Mouse (Mus musculus) heart, embryonic 13.5 days (tissue): ENCODE results near the gene Smurf2. TPM values are rescaled to one million over a fixed set of nuclear protein-coding genes. Genes with fewer than 3 reads are reported as not detected.

Source experiments
- ATAC-seq: fragments of 200-750 bp; cut with Nextera tagmentation; 2 replicates; pipeline ENCODE4 v1.8.0; 2017; ENCODE audit warnings: moderate TSS enrichment; ENCODE audit not compliant: insufficient number of reproducible peaks, low FRiP score, low TSS enrichment; ENCODE audit errors: extremely low read depth
- H3K27ac ChIP-seq: fragments of 300-500 bp; sonication (generic); replicated peaks from 2 replicates; pipeline ENCODE4 v1.5.1; 2015; ENCODE audit warnings: moderate library complexity, mild to moderate bottlenecking, inconsistent platforms
- H3K27me3 ChIP-seq: fragments of 300-500 bp; sonication (generic); replicated peaks from 2 replicates; pipeline ENCODE4 v1.6.1; 2015; ENCODE audit warnings: mild to moderate bottlenecking, inconsistent platforms
- H3K36me3 ChIP-seq: fragments of 300-500 bp; sonication (generic); 2 replicates; pipeline ENCODE4 v1.6.1; 2015; ENCODE audit warnings: mild to moderate bottlenecking, inconsistent platforms
- H3K4me1 ChIP-seq: fragments of 300-500 bp; sonication (generic); 2 replicates; pipeline ENCODE4 v1.6.1; 2015; ENCODE audit warnings: inconsistent platforms
- H3K4me2 ChIP-seq: fragments of 300-500 bp; sonication (generic); 2 replicates; pipeline ENCODE4 v1.6.1; 2015; ENCODE audit warnings: inconsistent platforms, mild to moderate bottlenecking, moderate library complexity
- H3K4me3 ChIP-seq: fragments of 300-500 bp; sonication (generic); 2 replicates; pipeline ENCODE4 v1.5.1; 2015; ENCODE audit warnings: moderate library complexity, mild to moderate bottlenecking, inconsistent platforms
- H3K9ac ChIP-seq: fragments of 300-500 bp; sonication (generic); 2 replicates; pipeline ENCODE4 v1.6.1; 2015; ENCODE audit warnings: inconsistent platforms, mild to moderate bottlenecking, moderate library complexity
- H3K9me3 ChIP-seq: fragments of 300-500 bp; sonication (generic); 2 replicates; pipeline ENCODE4 v1.6.1; 2016; ENCODE audit warnings: inconsistent platforms
- WGBS: fragments of 180-500 bp; shearing (Covaris S2); methylation state at CpG from one replicate; pipeline ENCODE4 v1.1.7; 2015; ENCODE audit warnings: mixed read lengths; 5-methylcytosine and 5-hydroxymethylcytosine counted together
- polyA plus RNA-seq: library from polyadenylated mRNA; unstranded; fragments of >200 nt; fragmentation: Nextera tagmentation; extraction: Ambion mirVana; gene quantifications from 2 replicates; pipeline ENCODE4 v1.2.1, GENCODE M21; 2015

Smurf2 gene
- polyA plus RNA-seq, 1 experiment from 2014 or later, result 9.7 TPM

DNA sequence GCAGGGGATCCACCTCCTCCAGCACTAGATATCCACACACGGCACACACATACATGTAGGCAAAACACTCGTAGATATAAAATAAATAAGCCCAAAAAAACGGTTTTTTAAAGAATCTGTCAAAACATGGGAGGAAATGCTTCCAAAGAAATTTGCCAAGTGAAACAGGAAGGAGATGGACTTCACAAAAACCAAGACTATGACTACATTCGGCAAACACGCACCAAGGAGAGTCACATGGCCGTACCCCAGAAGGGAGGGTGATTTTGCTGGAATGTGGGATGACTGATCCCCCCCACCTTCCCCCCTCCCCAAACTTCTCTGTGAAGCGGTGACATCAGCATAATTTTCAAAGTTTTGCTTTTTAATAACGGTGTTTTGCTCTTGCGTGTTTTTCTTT lies 33.6 kb upstream of the Smurf2 start:
- H3K4me2 ChIP-seq, result no peak overlapping the region
- ATAC-seq, result no peak

DNA sequence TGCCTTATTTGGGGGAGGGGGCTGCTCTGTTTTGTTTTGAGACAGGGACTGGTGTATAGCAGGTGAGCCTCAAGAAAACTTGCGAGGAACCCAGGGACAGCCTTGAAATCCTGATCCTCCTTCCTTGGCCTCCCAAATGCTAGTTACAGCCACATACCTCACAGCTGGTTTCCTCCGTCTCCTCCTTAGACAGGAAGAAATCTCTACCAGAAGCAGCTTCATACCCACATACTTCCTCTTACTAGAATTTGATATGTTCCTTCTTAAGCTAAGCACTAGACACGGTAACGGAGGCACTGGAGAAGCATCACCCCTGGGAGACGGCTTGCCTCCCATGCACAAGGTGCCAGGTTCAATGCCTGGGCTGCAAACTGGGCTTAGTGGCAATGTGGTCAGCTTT lies 16.8 kb upstream of the Smurf2 start:
- H3K4me3 ChIP-seq, result no peak overlapping the region

More for the DNA sequence above, 33.6 kb upstream of the Smurf2 start:
- H3K4me3 ChIP-seq, result no peak overlapping the region
- WGBS, result 73% methylated on average over 9 of the region's 9 CpGs
- no peak overlapping the region for H3K27ac ChIP-seq
- H3K4me1 ChIP-seq, result peaks cover 21% of the 10 kb centered on the region
- no peaks in the 10 kb centered on the region for H3K27me3 ChIP-seq
- no peak overlapping the region for H3K9ac ChIP-seq
- H3K9me3 ChIP-seq, result 0 out of 2 replicates have a peak, but pooled peaks cover 5% of the 10 kb centered on the region
- no peaks in the 10 kb centered on the region for H3K36me3 ChIP-seq

DNA sequence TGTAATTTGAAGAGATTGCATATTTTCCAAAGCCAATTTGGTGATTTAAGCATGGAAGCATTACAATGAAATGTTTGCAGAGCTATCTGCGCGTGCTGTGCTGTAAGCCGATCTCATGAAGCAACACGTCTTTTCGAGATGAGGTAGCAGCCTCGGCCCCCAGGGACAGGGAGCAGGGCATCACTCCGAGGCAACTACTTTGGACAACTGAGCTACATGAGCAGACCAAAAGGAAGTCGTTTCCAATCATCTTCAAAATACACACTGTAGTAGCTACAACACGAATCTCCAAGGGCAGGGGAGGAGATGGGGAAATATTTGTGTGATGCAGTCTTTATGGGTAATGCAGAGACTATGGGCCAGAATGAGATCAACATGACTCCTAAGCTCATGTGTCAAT lies 9.9 kb upstream of the Smurf2 start:
- 71% methylated on average over 9 of the region's 9 CpGs for WGBS
- Histone ChIP-seq H3K4me2 (no peak overlapping the region), H3K9me3 (peaks cover 11% of the 10 kb centered on the region; the same call in 1 of the 2 replicates), H3K36me3 (no peaks in the 10 kb centered on the region), H3K27ac (no peak overlapping the region), H3K27me3 (no peaks in the 10 kb centered on the region), H3K4me1 (no peaks in the 10 kb centered on the region), H3K9ac (no peak overlapping the region), H3K4me3 (no peak overlapping the region)
- ATAC-seq, result no peak

More for the DNA sequence above, 16.8 kb upstream of the Smurf2 start:
- Histone ChIP-seq H3K36me3 (no peaks in the 10 kb centered on the region), H3K4me1 (no peaks in the 10 kb centered on the region), H3K27ac (no peak overlapping the region), H3K9ac (no peak overlapping the region), H3K27me3 (no peaks in the 10 kb centered on the region), H3K4me2 (no peak overlapping the region), H3K9me3 (no peaks in the 10 kb centered on the region)
- ATAC-seq, result no peak
- WGBS, result 73% methylated on average over 5 of the region's 5 CpGs

DNA sequence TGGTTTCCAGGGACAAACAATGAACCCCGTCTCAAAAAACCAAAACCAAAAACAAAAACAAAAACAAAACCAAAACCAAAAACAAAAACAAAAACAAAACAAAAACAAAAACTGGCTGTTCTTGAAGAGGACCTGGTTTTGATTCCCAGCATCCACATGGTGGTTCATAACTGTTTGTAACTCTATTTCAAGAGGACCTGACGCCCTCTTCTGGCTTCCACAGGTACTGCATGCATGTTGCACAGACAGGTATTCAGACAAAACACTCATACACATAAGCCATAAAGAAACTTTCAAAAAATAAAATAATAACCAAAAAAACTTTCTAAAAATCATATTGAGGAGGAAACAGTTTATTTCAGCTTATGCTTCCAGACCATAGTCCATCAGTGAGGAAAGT lies 8.4 kb upstream of the Smurf2 start:
- Histone ChIP-seq H3K27me3 (no peaks in the 10 kb centered on the region), H3K4me3 (no peak overlapping the region), H3K4me2 (no peak overlapping the region), H3K36me3 (no peaks in the 10 kb centered on the region), H3K27ac (no peak overlapping the region), H3K9me3 (peaks cover 11% of the 10 kb centered on the region; the same call in 1 of the 2 replicates), H3K9ac (no peak overlapping the region), H3K4me1 (no peaks in the 10 kb centered on the region)
- WGBS, result 49% methylated on average over 2 of the region's 2 CpGs
- ATAC-seq, result no peak

DNA sequence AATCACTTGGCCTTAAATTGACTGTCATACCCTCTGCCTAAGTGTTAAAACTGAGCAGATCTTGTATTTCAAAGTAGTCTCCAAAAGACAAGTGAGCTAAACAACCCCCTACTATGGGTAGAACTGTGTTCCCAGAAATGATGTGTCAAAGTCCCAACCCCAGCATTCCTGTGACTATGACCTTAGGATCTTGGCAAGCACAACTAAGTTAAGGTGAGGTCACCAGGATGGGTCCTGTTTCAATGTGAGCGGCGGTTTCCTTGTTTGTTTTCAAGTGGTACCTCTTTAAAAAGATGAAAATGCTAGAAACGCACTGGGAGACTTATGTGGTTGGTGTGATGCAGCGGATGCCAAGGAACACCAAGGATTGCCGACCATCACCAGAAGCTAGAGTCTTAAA lies 7.4 kb upstream of the Smurf2 start:
- Histone ChIP-seq H3K36me3 (no peaks in the 10 kb centered on the region), H3K27me3 (no peaks in the 10 kb centered on the region), H3K9ac (no peak overlapping the region), H3K4me1 (no peaks in the 10 kb centered on the region), H3K27ac (no peak overlapping the region), H3K4me2 (no peak overlapping the region), H3K9me3 (peaks cover 11% of the 10 kb centered on the region; the same call in 1 of the 2 replicates), H3K4me3 (no peak overlapping the region)
- ATAC-seq, result no peak
- 91% methylated on average over 5 of the region's 5 CpGs for WGBS

DNA sequence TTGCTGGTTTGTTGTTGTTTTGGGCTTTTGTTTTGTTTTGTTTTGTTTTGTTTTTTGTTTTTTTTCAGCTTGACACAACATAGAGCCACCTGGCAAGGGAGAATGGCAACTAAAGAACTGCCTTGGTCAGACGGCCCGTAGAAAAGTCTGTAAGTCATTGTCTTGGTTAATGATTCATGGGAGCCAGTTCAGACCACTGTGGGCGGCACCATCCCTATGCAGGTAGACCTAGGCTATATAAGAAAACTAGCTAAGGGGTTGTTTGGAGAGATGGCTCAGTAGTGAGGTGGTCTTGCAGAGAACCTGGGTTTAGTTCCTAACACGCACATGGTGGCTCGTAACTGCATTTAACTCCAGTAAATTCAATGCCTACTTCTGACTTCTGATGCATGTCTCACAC lies 6.7 kb upstream of the Smurf2 start:
- no peaks in the 10 kb centered on the region for H3K27me3 ChIP-seq
- ATAC-seq, result no peak
- no peak overlapping the region for H3K4me2 ChIP-seq
- no peak overlapping the region for H3K27ac ChIP-seq
- H3K36me3 ChIP-seq, result no peaks in the 10 kb centered on the region
- H3K9me3 ChIP-seq, result peaks cover 11% of the 10 kb centered on the region; the same call in 1 of the 2 replicates
- H3K9ac ChIP-seq, result no peak overlapping the region
- H3K4me3 ChIP-seq, result no peak overlapping the region
- 89% methylated on average over 5 of the region's 5 CpGs for WGBS
- no peaks in the 10 kb centered on the region for H3K4me1 ChIP-seq

DNA sequence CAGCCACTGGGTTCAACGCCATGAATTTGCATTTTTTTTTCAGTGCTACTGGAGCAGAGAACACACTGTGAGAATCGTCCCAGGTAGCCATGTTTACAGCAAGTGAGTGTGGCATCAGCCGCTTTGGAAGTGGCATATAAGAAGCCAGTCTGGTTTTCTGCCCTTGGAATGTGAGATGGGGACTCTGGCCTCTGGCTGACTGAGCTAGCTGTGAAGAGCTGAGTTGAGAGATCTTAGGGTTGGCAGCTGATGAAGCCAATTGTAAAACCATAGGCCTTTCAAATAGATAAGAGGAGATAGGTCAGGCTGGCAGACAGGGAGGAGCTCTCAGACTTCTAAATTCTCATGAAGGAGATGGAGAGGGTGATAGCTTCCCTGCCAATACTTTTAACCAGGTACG lies 6.2 kb upstream of the Smurf2 start:
- Histone ChIP-seq H3K4me1 (no peaks in the 10 kb centered on the region), H3K9ac (no peak overlapping the region), H3K9me3 (peaks cover 11% of the 10 kb centered on the region; the same call in 1 of the 2 replicates), H3K27ac (no peak overlapping the region), H3K4me3 (no peak overlapping the region), H3K4me2 (no peak overlapping the region), H3K36me3 (no peaks in the 10 kb centered on the region), H3K27me3 (no peaks in the 10 kb centered on the region)
- WGBS, result 67% methylated on average over 4 of the region's 4 CpGs
- ATAC-seq, result no peak

DNA sequence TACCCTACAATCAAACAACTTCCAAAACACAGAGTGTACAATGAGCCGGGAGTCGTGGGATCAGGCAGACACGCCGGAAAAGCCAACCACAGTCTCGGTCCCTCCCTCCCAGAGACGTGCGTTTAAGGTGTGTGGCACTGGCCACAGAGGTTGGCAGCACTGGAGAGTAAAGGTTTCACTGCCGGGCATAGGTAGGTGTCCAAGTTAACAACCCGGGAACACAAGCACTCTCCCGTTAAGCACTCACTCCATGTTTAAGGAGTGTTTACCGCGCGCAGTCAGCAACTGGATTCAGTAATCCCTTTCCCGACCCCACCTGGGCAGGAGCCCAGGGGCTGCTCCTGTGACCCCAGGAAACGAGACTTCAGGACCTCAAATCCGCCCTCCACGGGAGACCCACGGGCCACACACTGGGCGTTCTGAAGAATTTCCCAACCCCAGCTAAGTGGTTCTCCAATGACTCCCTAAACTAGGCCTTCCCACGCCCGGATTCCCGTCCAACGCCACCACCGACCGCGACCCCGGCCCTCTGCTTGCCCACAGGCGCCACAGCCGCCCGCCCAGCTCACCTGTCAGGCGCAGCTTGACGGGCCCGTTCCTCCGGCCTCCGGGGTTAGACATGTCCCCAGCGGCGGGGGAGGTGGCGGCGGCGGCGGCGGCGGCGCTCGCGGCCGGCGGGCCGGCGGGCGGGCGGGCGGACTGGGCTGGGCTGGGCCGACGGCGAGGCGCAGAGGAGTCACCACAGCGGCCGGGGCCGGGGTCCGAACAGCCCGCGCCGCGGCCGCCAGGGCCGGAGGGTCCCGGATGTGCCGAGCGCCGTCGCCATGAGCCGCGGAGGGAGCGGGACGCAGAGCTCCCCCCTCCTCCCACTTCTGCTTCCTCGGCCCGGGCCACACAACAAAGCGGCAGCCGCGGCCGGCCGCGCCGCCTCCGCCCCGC lies 634 bp downstream of the Smurf2 start:
- 1% methylated on average over 86 of the region's 87 CpGs for WGBS
- Histone ChIP-seq H3K9ac (peak overlapping the region; percentile 99), H3K4me2 (peak overlapping the region; percentile 87), H3K36me3 (no peaks in the 10 kb centered on the region), H3K4me1 (peaks cover 33% of the 10 kb centered on the region), H3K4me3 (peak overlapping the region; percentile 93), H3K9me3 (no peaks in the 10 kb centered on the region), H3K27ac (peak overlapping the region; percentile 94), H3K27me3 (no peaks in the 10 kb centered on the region)
- peak; percentile 71 for ATAC-seq

DNA sequence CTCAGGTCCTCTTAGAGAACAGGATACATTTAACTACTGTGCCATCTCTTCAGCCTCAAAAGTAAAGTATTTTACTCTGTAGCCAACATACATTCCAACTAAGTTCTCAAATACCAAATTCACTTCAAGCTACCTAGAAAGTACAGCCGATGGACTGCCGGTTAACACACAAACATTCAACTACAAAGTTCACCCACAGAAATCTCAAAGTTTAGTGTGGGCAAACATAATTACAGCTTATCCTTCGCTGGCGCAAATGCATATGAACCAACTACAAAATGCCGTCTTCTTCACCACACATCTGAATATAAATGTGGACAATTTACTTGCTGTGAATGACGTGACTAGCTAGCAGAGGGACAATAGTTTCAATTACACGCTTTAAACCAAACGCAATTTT lies 1.6 kb downstream of the Smurf2 start:
- H3K9me3 ChIP-seq, result no peaks in the 10 kb centered on the region
- 30% methylated on average over 8 of the region's 8 CpGs for WGBS
- peak overlapping the region; percentile 87 for H3K4me2 ChIP-seq
- peak overlapping the region; percentile 94; the same call in 1 of the 2 replicates for H3K27ac ChIP-seq
- H3K36me3 ChIP-seq, result 0 out of 2 replicates have a peak, but pooled peaks cover 2% of the 10 kb centered on the region
- no peaks in the 10 kb centered on the region for H3K27me3 ChIP-seq
- peaks cover 33% of the 10 kb centered on the region for H3K4me1 ChIP-seq
- H3K4me3 ChIP-seq, result peak overlapping the region; percentile 93
- no peak for ATAC-seq
- H3K9ac ChIP-seq, result peak overlapping the region; percentile 99

DNA sequence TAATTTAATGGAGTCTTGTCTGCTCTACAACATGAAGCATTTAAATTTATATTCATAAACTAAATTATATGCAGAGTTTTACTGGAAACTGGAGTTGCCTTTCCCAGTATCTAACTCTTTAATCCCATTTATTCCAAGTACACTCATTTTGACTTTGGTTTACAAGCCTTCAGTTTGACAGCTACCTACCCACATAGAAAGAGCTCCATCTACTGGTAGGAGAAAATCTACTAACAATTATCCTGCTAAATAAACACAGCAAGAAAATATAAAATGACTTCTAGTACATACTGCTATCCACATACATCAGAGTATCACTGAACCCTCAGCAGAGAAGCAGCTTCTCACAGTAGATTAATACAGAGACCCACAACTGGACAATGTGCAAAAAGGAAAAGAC lies 9.3 kb downstream of the Smurf2 start:
- Histone ChIP-seq H3K4me3 (no peak overlapping the region), H3K4me2 (no peak overlapping the region), H3K36me3 (0 out of 2 replicates have a peak, but pooled peaks cover 2% of the 10 kb centered on the region), H3K4me1 (peaks cover 5% of the 10 kb centered on the region; the same call in 1 of the 2 replicates), H3K9me3 (no peaks in the 10 kb centered on the region), H3K27me3 (no peaks in the 10 kb centered on the region), H3K27ac (no peak overlapping the region), H3K9ac (no peak overlapping the region)
- no peak for ATAC-seq

DNA sequence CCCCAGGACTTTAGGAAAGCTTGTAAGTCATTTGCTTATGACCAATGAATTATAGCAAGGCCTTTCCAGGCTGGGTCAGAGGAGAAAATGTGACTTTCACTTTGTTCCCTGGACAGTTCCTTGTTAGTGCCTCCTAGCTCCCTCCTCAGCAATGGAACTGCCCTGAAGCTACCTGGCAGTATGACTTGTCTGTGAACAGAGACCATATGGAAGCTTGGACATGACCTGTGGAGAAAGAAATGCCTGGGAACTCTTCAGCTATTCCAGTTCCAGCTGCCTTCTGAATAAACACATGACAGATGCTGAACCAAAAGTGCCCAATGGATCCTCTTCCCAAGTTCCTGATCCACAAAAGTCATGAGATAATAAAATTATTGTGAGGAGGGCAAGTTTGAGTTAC lies 12.5 kb downstream of the Smurf2 start:
- no peak overlapping the region for H3K27ac ChIP-seq
- H3K4me2 ChIP-seq, result no peak overlapping the region
- no peaks in the 10 kb centered on the region for H3K9me3 ChIP-seq
- no peaks in the 10 kb centered on the region for H3K27me3 ChIP-seq
- no peak overlapping the region for H3K4me3 ChIP-seq
- no peak for ATAC-seq
- peaks cover 7% of the 10 kb centered on the region for H3K36me3 ChIP-seq
- H3K9ac ChIP-seq, result no peak overlapping the region
- H3K4me1 ChIP-seq, result peaks cover 11% of the 10 kb centered on the region

DNA sequence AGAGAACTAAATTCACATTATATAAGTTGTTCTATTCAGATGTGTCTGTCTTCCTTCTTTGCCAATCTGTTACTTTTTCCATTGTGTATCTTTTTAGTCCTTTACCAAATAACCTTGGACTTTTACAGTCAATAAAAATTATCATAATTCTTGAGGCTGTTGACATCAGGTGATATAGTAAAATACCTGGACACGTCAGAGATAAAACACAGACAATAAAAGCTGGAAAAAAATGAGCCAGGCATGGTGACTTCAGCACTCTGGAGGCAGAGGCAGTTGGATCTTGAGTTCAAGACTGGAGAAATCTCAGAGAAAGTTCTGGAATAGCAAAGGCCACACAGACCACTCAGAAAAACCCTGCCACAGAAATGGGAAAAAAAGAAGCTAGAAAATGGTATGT lies 13.3 kb downstream of the Smurf2 start:
- WGBS, result 68% methylated on average over 1 of the region's 1 CpGs
- Histone ChIP-seq H3K9me3 (no peaks in the 10 kb centered on the region), H3K4me3 (no peak overlapping the region), H3K36me3 (peaks cover 7% of the 10 kb centered on the region), H3K27ac (no peak overlapping the region), H3K27me3 (no peaks in the 10 kb centered on the region), H3K9ac (no peak overlapping the region), H3K4me2 (no peak overlapping the region), H3K4me1 (peaks cover 11% of the 10 kb centered on the region)
- ATAC-seq, result no peak
